Mouse (Mus musculus): Measurements from ENCODE around the gene Fnip2.

Gene Fnip2

GRCm38 (mm10) chr3:79409927-79410628 lies 157.5 kb downstream of the Fnip2 start:
- DNase-seq: no peak

- no peak for DNase-seq
Observed at GRCm38 (mm10) chr3:79408546-79408945, 159.1 kb downstream of the Fnip2 start.

All from right cerebral cortex, postnatal 14 days (tissue).